Mouse (Mus musculus): ENCODE measurements at regions not wholly inside any gene's neighbourhood (a gene's known extent, or its start where the extent isn't known, plus 50 kb on each side); places are given as distances from the start of the nearest gene placed in this dataset.

DNA sequence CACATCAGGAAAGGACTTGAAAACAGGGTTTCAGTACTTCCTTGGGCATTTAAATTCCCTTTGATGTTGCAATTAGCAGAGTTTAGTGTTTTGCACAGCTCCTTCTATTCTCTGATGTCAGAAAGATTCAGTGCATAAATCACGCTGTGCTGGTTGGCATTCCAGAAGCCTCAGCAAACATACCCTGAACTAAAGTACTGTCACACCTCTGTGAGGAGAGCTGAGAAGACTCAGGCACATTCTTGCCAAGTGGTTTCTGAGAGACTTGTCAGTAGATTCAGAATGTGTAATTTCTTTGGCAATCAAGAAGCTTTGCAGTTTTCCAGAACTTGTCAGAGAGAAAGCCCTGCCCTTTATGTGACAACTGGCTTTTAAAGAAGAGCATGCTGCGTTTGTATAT lies 192.4 kb upstream of the 2610001J05Rik start:
- Histone ChIP-seq H3K9me3 (ENCODE audit: low read depth, low read length) (no peaks in the 10 kb centered on the region), H3K27ac (ENCODE audit: low read depth) (no peak overlapping the region), H3K9ac (no peak overlapping the region), H3K4me2 (no peak overlapping the region), H3K36me3 (ENCODE audit: insufficient read depth) (no peaks in the 10 kb centered on the region), H3K4me1 (ENCODE audit: insufficient read depth) (no peaks in the 10 kb centered on the region), H3K27me3 (ENCODE audit: insufficient read depth, low read length) (no peaks in the 10 kb centered on the region), H3K4me3 (ENCODE audit: low read depth, low read length) (no peak overlapping the region)
- TF ChIP-seq CTCF (IDR thresholded peaks at IDR 0.05; ENCODE audit: low read depth), result no peak
- ATAC-seq (ENCODE audit: insufficient read depth) (no peak), DNase-seq (no peak)
- 60% methylated on average over 2 of the region's 2 CpGs for WGBS

DNA sequence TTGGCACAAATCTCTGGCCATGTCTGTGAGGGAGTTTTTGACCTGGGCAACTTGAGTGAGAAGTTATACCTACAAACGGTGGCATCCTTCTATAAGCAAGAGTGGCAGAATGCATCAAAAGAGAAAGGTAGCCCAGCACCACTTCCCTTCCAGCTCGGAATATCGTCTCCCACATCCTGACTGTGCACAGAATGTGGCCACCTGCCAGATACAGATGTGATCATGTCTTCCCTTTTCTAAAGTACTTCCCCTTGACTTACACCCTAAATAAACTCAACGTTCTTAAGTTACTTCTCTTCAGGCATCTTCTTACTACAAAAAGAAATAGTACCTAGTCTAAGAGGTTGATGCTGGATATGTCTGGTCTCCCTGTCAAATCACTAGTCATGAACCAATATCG lies 175.2 kb upstream of the 2610001J05Rik start:
- H3K9ac ChIP-seq, result no peak overlapping the region
- H3K4me1 ChIP-seq (ENCODE audit: insufficient read depth), result no peaks in the 10 kb centered on the region
- DNase-seq (no peak), ATAC-seq (ENCODE audit: insufficient read depth) (no peak)
- no peaks in the 10 kb centered on the region for H3K36me3 ChIP-seq (ENCODE audit: insufficient read depth)
- no peak overlapping the region for H3K4me2 ChIP-seq
- H3K4me3 ChIP-seq (ENCODE audit: low read depth, low read length), result no peak overlapping the region
- no peak for TF ChIP-seq CTCF (IDR thresholded peaks at IDR 0.05; ENCODE audit: low read depth)
- no peaks in the 10 kb centered on the region for H3K27me3 ChIP-seq (ENCODE audit: insufficient read depth, low read length)
- 75% methylated on average over 5 of the region's 5 CpGs for WGBS
- H3K27ac ChIP-seq (ENCODE audit: low read depth), result no peak overlapping the region
- no peaks in the 10 kb centered on the region for H3K9me3 ChIP-seq (ENCODE audit: low read depth, low read length)

GRCm38 (mm10) chr6:14044654-14045053 lies 173.3 kb upstream of the 2610001J05Rik start:
- Histone ChIP-seq H3K9me3 (ENCODE audit: low read depth, low read length) (no peaks in the 10 kb centered on the region), H3K27me3 (ENCODE audit: insufficient read depth, low read length) (no peaks in the 10 kb centered on the region), H3K9ac (no peak overlapping the region), H3K36me3 (ENCODE audit: insufficient read depth) (no peaks in the 10 kb centered on the region), H3K4me2 (no peak overlapping the region), H3K4me3 (ENCODE audit: low read depth, low read length) (no peak overlapping the region), H3K4me1 (ENCODE audit: insufficient read depth) (no peaks in the 10 kb centered on the region), H3K27ac (ENCODE audit: low read depth) (no peak overlapping the region)
- no peak for TF ChIP-seq CTCF (IDR thresholded peaks at IDR 0.05; ENCODE audit: low read depth)
- WGBS, result 60% methylated on average over 3 of the region's 3 CpGs
- ATAC-seq (ENCODE audit: insufficient read depth), result no peak
- DNase-seq, result no peak

DNA sequence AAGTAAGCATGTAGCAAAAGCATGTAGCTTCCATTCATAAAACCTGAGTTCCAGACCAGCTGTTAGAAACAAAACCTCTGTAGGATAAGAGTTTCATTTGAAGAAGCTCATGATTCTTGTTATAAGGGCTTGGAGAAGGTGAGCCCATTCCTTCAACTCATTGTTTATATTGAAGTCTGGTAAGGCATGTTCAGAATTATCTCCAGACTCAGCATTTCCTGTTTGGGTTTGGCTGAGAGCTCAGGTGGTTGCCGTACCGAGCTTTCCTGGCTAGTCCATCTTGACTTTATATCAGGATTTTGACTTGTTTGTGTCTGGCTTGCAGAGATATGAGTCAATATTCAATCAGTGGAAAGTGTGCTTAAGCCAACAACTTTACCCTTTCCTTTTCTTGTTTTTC lies 154.6 kb upstream of the 2610001J05Rik start:
- no peak for TF ChIP-seq CTCF (IDR thresholded peaks at IDR 0.05; ENCODE audit: low read depth)

GRCm38 (mm10) chr6:14018928-14019327 lies 147.6 kb upstream of the 2610001J05Rik start:
- H3K36me3 ChIP-seq (ENCODE audit: insufficient read depth), result no peaks in the 10 kb centered on the region
- H3K4me1 ChIP-seq (ENCODE audit: insufficient read depth), result no peaks in the 10 kb centered on the region
- DNase-seq, result no peak
- H3K27me3 ChIP-seq (ENCODE audit: insufficient read depth, low read length), result no peaks in the 10 kb centered on the region
- no peaks in the 10 kb centered on the region for H3K9me3 ChIP-seq (ENCODE audit: low read depth, low read length)
- H3K9ac ChIP-seq, result no peak overlapping the region
- H3K27ac ChIP-seq (ENCODE audit: low read depth), result no peak overlapping the region
- TF ChIP-seq CTCF (IDR thresholded peaks at IDR 0.05; ENCODE audit: low read depth), result no peak
- no peak for ATAC-seq (ENCODE audit: insufficient read depth)
- H3K4me2 ChIP-seq, result no peak overlapping the region
- H3K4me3 ChIP-seq (ENCODE audit: low read depth, low read length), result no peak overlapping the region
- 69% methylated on average over 2 of the region's 2 CpGs for WGBS

More for the DNA sequence above, 154.6 kb upstream of the 2610001J05Rik start:
- Histone ChIP-seq H3K4me3 (ENCODE audit: low read depth, low read length) (no peak overlapping the region), H3K36me3 (ENCODE audit: insufficient read depth) (no peaks in the 10 kb centered on the region), H3K4me1 (ENCODE audit: insufficient read depth) (no peaks in the 10 kb centered on the region), H3K9me3 (ENCODE audit: low read depth, low read length) (no peaks in the 10 kb centered on the region), H3K9ac (no peak overlapping the region), H3K27ac (ENCODE audit: low read depth) (no peak overlapping the region), H3K4me2 (no peak overlapping the region), H3K27me3 (ENCODE audit: insufficient read depth, low read length) (no peaks in the 10 kb centered on the region)
- 47% methylated on average over 2 of the region's 2 CpGs for WGBS
- ATAC-seq (ENCODE audit: insufficient read depth), result no peak
- DNase-seq, result no peak

GRCm38 (mm10) chr6:13982606-13983389 lies 111.5 kb upstream of the 2610001J05Rik start:
- WGBS, result 85% methylated on average over 10 of the region's 10 CpGs
- ATAC-seq (ENCODE audit: insufficient read depth), result no peak
- no peaks in the 10 kb centered on the region for H3K27me3 ChIP-seq (ENCODE audit: insufficient read depth, low read length)
- no peak for DNase-seq
- no peaks in the 10 kb centered on the region for H3K4me1 ChIP-seq (ENCODE audit: insufficient read depth)
- H3K4me2 ChIP-seq, result no peak overlapping the region
- H3K4me3 ChIP-seq (ENCODE audit: low read depth, low read length), result no peak overlapping the region
- H3K9ac ChIP-seq, result no peak overlapping the region
- no peaks in the 10 kb centered on the region; the same call in 1 of the 2 replicates for H3K9me3 ChIP-seq (ENCODE audit: low read depth, low read length)
- H3K27ac ChIP-seq (ENCODE audit: low read depth), result no peak overlapping the region
- no peak for TF ChIP-seq CTCF (IDR thresholded peaks at IDR 0.05; ENCODE audit: low read depth)
- H3K36me3 ChIP-seq (ENCODE audit: insufficient read depth), result no peaks in the 10 kb centered on the region

DNA sequence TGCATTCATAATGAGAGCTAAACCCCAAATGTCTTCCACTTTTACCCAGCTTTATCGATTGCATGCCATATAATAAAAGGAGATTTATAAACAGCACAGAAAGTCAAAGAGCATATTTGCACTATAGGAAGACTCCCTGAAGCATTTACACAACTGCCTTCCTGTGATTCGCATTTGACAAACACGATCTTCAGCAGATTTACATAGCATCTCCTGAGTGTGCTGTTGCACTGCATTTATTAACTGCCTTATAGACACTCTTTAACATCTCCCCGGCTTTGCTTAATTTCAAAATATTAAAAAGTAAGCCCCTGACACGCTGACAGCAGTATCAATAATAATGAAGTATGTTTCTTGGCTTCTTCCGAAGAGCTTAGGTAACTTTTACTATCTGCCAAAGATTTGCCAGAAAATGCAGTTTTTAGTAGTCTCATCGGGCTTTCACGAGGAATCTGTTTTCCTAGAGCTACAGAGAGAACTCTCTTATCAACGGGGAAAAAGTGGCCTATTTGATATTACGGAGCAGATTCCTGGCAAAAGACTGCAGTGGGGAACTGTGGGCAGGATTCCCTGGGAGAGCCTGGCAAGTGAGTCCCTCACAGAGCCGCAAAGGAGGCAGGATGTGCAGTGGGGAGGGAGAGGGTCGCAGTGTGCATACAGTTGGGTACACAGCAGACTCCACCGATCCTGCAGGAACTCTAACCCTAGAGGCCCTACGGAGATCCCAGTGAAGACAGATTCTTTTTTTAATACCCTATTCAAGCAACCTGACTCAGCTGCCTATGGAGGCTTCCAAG lies 103.6 kb upstream of the 2610001J05Rik start:
- Histone ChIP-seq H3K4me2 (no peak overlapping the region), H3K36me3 (ENCODE audit: insufficient read depth) (no peaks in the 10 kb centered on the region), H3K9me3 (ENCODE audit: low read depth, low read length) (no peaks in the 10 kb centered on the region; the same call in 1 of the 2 replicates), H3K27ac (ENCODE audit: low read depth) (no peak overlapping the region), H3K4me1 (ENCODE audit: insufficient read depth) (no peaks in the 10 kb centered on the region), H3K9ac (no peak overlapping the region), H3K4me3 (ENCODE audit: low read depth, low read length) (no peak overlapping the region), H3K27me3 (ENCODE audit: insufficient read depth, low read length) (no peaks in the 10 kb centered on the region)
- DNase-seq (no peak), ATAC-seq (ENCODE audit: insufficient read depth) (no peak)
- 67% methylated on average over 14 of the region's 14 CpGs for WGBS
- TF ChIP-seq CTCF (IDR thresholded peaks at IDR 0.05; ENCODE audit: low read depth), result no peak
